Mouse (Mus musculus): ENCODE measurements at regions not wholly inside any gene's neighbourhood (a gene's known extent, or its start where the extent isn't known, plus 50 kb on each side); places are given as distances from the start of the nearest gene placed in this dataset.
A peak's percentile ranks its signal among the peaks of the same experiment; 100 is the strongest.

DNA sequence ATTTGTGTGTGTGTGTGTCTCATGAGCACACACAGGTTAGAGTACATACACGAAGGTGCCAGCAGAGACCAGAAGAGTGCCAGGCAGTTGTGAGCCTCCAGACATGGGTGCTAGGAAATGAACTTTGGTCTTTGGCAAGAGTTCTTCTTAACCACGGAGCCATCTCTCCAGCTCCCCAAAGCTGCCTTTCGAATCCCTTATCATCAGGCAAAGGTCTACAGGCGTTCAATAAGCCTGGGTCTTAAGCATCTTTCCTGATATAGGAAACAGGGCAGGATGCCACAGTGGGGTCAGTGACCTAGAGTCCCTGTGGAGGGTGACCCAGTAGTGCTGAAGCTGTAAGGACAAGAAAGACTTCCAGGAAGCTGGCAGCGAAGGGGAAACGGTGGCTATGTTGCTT, 173.6 kb upstream of the Jmjd1c start:
- no peak for ATAC-seq (replicated peaks; ENCODE audit: poor library complexity, severe bottlenecking)

DNA sequence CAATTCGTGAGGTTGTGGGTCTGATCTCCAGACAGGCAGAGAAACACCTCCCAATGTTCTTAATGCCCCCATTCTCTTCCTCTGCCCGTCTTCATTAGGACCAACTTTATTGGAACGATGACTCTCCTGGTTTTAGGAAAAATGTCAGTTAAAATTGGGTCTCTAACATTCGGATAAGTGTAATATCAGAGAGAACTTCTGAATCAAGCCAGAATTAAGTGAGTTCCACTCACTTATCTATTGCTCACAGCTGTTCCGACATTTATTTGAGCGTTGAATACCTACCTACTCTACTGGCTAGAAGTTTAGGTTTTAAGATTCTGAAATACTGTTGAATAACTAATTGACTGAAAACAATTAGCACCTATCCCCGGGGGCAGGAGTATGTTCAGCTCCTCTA, 172.0 kb upstream of the Jmjd1c start:
- ATAC-seq (replicated peaks; ENCODE audit: poor library complexity, severe bottlenecking), result no peak

GRCm38 (mm10) chr10:66924418-66924817, 171.5 kb upstream of the Jmjd1c start:
- ATAC-seq (replicated peaks; ENCODE audit: poor library complexity, severe bottlenecking), result no peak

DNA sequence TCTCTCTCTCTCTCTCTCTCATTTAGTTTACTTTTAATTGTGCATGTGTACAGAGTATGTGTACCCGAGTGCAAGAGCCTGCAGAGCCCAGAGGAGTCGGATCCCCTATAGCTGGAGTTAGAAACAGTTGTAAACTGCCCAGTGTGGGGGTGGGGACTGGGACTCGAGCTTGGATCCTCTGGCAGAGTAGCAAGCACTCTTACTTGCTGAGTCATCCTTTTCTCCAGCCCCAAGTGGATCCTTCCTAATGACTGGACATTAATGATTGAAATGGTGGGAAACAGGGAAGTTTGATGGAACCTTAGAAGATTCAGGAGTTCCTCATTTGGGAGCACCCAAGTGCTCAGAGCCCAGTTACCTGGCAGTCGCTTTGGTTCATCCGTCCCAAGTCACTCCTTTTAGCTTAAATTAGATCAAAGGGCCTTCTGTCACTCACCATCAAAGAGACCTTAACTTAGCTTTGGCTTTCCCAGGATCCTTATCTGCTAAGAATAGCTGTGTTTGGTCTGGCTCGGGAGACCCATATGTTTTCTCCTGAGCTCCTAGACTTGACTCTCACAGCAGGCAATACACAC, 170.3 kb upstream of the Jmjd1c start:
- ATAC-seq (replicated peaks; ENCODE audit: poor library complexity, severe bottlenecking), result no peak

DNA sequence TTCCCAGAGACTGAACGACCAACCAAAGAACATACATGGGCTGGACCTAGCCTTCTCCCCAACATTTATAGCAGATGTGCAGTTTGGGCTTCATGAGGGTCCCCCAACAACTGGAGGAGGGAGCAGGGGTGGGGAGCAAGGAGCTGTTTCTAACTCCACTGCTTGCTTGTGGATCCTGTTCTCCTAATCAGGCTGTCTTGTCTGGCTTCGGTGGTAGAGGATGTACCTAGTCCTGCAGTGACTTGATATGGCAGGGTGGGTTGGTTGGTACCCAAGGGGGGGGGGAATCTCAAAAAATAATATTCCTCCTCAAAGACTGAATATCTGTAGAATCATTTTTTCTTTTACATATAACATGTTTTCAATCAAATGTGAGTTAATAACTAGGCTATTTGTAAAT, 168.3 kb upstream of the Jmjd1c start:
- no peak for ATAC-seq (replicated peaks; ENCODE audit: poor library complexity, severe bottlenecking)

GRCm38 (mm10) chr10:66928211-66928990, 167.5 kb upstream of the Jmjd1c start:
- no peak for ATAC-seq (replicated peaks; ENCODE audit: poor library complexity, severe bottlenecking)

DNA sequence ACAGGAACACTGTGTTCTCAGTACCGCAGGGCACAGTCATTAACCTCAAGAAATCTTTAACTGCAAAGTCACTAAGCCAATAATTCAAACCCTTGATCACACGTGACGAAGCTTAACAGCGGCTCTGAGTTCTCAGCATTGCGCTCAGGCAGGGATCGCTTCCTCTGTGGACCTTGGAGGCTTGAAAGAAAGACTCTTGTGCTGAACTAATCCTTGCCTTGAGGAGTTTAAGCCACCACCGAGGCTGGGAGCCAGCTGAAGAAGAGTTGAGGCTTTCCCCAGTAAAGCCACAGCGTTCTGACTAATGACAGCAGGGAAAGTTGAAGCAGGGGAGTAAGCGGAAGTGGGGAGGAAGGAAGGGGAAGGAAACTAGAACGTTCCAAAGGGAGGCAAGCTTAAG, 165.4 kb upstream of the Jmjd1c start:
- peak; percentile 76 for ATAC-seq (replicated peaks; ENCODE audit: poor library complexity, severe bottlenecking)

GRCm38 (mm10) chr10:66931505-66931904, 164.4 kb upstream of the Jmjd1c start:
- ATAC-seq (replicated peaks; ENCODE audit: poor library complexity, severe bottlenecking), result peak; percentile 33

GRCm38 (mm10) chr10:66932544-66932943, 163.4 kb upstream of the Jmjd1c start:
- ATAC-seq (replicated peaks; ENCODE audit: poor library complexity, severe bottlenecking), result peak; percentile 64

- no peak for ATAC-seq (replicated peaks; ENCODE audit: poor library complexity, severe bottlenecking)
Observed at GRCm38 (mm10) chr10:66933689-66934088, 162.2 kb upstream of the Jmjd1c start.

DNA sequence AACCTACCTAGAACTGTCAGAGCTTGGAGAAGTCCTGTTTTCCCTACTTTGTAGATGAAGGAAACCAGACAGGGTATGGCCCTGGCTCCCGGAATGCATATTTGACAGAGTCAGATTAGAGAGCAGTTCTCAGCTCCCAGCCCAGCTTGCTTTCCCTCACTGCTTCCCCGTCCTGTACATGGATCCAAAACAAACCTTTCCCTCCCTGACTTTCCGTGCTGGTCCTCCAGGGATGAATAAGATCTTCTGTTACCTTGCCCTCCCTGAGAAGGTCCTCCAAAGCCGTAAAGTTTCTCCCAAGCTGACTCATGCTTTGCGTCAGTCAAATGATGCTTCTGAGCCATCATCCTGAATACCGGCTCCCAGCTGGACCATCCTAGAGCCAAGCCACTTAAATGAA, 160.2 kb upstream of the Jmjd1c start:
- ATAC-seq (replicated peaks; ENCODE audit: poor library complexity, severe bottlenecking), result no peak

- ATAC-seq (replicated peaks; ENCODE audit: poor library complexity, severe bottlenecking), result peak; percentile 91
Observed at GRCm38 (mm10) chr10:66937116-66937515, 158.8 kb upstream of the Jmjd1c start.

DNA sequence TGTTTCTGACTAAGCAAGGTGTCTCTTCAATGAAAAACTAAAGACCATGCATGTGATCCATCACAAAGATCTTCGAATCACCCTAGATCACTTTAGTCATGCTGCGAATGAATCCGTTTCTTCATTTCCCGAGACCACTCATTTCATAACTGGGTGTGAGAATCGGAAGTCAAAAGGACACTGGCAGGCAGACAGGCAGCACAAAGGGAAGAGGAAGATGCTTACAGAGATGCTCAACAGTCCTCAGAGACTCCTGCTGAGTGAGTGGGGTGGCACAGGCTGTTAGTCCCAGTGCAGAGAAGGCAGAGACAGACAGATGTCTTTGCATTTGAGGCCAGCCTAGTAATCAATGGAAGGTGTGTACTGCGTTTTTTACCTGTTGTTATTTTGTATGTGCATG, 155.6 kb upstream of the Jmjd1c start:
- ATAC-seq (replicated peaks; ENCODE audit: poor library complexity, severe bottlenecking), result peak; percentile 74

DNA sequence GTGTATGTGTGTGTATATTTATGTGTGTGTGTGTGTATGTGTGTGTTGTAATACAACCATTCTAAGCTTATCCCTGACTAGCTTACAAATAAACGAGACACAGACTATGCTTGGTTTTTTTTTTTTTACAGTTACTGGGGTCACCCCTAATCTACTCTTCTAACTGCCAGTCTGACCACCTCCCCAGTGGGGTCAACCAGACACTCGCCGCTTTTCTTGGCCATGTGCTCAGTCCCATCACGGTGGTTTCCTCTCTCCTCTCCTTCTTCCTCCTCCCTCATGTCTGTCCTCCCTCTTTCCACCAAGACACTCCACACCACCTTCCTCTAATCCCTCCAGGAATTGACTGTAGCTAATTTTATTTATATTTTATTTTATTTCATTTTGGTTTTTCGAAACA, 155.0 kb upstream of the Jmjd1c start:
- ATAC-seq (replicated peaks; ENCODE audit: poor library complexity, severe bottlenecking), result no peak

DNA sequence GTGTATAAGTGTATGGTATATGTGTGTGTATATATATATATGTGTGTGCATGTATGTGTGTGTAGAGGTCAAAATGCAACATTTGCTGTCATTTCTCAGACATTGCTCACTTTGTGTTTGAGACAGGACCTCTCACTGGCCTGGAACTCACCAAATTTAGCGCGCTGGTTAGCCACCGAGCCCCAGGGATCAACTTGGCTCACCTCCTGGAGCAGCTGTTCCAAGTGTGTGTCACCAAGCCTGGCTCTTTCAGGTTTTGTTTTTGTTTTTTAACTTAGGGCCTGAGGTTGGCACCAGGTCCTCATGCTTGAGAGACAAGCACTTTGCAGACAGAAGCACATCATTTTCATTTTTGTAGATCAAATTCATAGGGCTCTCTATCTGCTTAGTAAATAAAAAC, 154.0 kb upstream of the Jmjd1c start:
- no peak for ATAC-seq (replicated peaks; ENCODE audit: poor library complexity, severe bottlenecking)

DNA sequence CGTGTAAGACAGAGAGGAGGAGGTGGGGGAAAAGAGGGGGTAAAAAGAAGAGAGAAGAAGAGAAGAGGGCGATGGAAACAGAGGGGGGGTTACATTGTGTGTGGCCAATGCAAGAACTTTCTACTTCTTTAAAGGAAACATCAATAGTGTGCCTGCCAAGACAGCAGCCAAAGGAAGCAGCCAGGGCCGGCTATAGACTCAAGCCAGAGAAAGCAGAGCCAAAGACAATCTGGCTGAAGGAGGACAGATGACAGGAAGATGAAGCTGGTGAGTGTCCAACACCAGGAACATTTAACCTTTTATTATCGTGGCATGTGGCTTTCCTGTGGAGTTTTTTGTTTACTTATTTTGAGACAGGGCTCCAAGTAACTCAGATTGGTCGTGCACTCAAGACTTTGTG, 152.1 kb upstream of the Jmjd1c start:
- ATAC-seq (replicated peaks; ENCODE audit: poor library complexity, severe bottlenecking), result no peak

- ATAC-seq (replicated peaks; ENCODE audit: poor library complexity, severe bottlenecking), result peak; percentile 22; the same call in 1 of the 2 replicates
Observed at GRCm38 (mm10) chr10:66946161-66946560, 149.8 kb upstream of the Jmjd1c start.

GRCm38 (mm10) chr10:66948329-66948728, 147.6 kb upstream of the Jmjd1c start:
- no peak for ATAC-seq (replicated peaks; ENCODE audit: poor library complexity, severe bottlenecking)

DNA sequence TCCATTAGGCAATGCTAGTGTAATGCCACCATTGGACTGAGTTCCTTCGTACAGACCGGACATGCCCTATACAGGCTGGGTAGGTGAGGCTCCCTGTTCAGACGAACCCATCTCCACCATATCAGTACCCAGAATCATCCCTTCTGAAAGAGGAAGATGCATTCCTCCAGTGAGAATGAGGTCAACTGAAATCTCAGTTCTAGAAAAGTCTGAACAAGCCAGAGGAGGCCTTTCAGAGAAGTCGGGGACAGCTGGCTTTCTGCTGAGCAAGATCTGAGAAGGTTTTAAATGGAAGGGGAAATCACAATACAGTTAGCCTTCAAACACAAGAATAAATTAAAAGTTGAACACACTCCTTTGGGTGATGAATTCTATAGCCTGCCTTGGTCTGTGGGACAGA, 145.5 kb upstream of the Jmjd1c start:
- no peak for ATAC-seq (replicated peaks; ENCODE audit: poor library complexity, severe bottlenecking)

- ATAC-seq (replicated peaks; ENCODE audit: poor library complexity, severe bottlenecking), result peak; percentile 46
Observed at GRCm38 (mm10) chr10:66951231-66951822, 144.6 kb upstream of the Jmjd1c start.

GRCm38 (mm10) chr10:66951935-66952334, 144.0 kb upstream of the Jmjd1c start:
- no peak for ATAC-seq (replicated peaks; ENCODE audit: poor library complexity, severe bottlenecking)
